Mouse (Mus musculus) lung, postnatal 0 days (tissue): ENCODE measurements around the gene Atg10.
A peak's percentile ranks its signal among the peaks of the same experiment; 100 is the strongest.

Experiments
- CTCF ChIP-seq: IDR thresholded peaks from 2 replicates; pipeline ENCODE4 v1.5.1; 2016; ENCODE audit warnings: antibody characterized with exemption, mild to moderate bottlenecking
- EP300 ChIP-seq: IDR thresholded peaks from 2 replicates; pipeline ENCODE4 v1.6.1; 2016; ENCODE audit warnings: antibody characterized with exemption, mild to moderate bottlenecking, control low read depth

DNA sequence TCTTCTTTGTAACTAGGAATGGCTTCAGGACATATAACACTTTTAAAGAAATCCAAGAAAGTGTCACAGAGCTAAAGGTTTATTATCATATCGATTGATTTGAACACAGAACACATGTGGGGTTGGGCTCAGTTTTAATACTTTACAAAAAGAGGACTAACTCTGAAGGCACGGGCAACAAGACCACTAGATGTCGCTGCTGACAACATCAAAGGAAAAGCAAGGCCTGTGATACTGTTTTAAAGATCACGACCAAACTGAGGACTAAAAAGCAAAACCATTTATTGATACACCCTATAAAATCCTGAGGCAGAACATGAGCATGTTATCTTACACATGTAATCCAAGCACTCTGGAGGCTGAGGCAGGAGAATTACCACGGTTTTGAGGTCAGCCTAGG is 293.9 kb downstream of the Atg10 start:
- TF ChIP-seq CTCF (peak; percentile 82), EP300 (no peak)
